Mouse (Mus musculus): ENCODE measurements around the gene Shkbp1. TPM values are rescaled to one million over a fixed set of nuclear protein-coding genes. Genes with fewer than 3 reads are reported as not detected.
A peak's percentile ranks its signal among the peaks of the same experiment; 100 is the strongest.

Gene Shkbp1
- polyA plus RNA-seq, 1 experiment: 18.4 TPM

GRCm38 (mm10) chr7:27397048-27397949 lies 41.5 kb upstream of the Shkbp1 start:
- Histone ChIP-seq H3ac (ENCODE audit: control insufficient read depth, insufficient read length) (no peak overlapping the region), H3K27me3 (ENCODE audit: control insufficient read depth, insufficient read depth, insufficient read length) (peaks cover 31% of the 10 kb centered on the region), H3K4me2 (ENCODE audit: low read depth) (no peak overlapping the region), H3K4me3 (no peak overlapping the region), H3K79me2 (ENCODE audit: control insufficient read depth, insufficient read depth) (no peaks in the 10 kb centered on the region), H3K36me3 (ENCODE audit: control insufficient read depth, insufficient read depth) (no peaks in the 10 kb centered on the region)
- no peak for TF ChIP-seq SRF (IDR thresholded peaks at IDR 0.05; ENCODE audit: control insufficient read depth, insufficient read length, low read depth)
- TF ChIP-seq POLR2AphosphoS2 (IDR thresholded peaks at IDR 0.05; ENCODE audit: insufficient read length, low read depth): no peak
- TF ChIP-seq MYOD1 (IDR thresholded peaks at IDR 0.05; ENCODE audit: control insufficient read depth in 1 of 3, insufficient read length in 2 of 3, low read depth in 2 of 3): no peak
- no peak for TF ChIP-seq E2F4 (IDR thresholded peaks at IDR 0.05; ENCODE audit: insufficient read depth)
- TF ChIP-seq TCF3 (IDR thresholded peaks at IDR 0.05; ENCODE audit: insufficient read length, low read depth): no peak
- no peak for TF ChIP-seq MYOG (IDR thresholded peaks at IDR 0.05; ENCODE audit: control insufficient read depth in 1 of 3, insufficient read depth in 1 of 3, insufficient read length in 2 of 3, low read depth in 2 of 3)
- no peak for TF ChIP-seq REST (IDR thresholded peaks at IDR 0.05; ENCODE audit: insufficient read depth, insufficient read length)
- TF ChIP-seq POLR2A (IDR thresholded peaks at IDR 0.05; ENCODE audit: insufficient read length, low read depth): no peak
- TF ChIP-seq MAX (IDR thresholded peaks at IDR 0.05; ENCODE audit: low read depth): no peak
- TF ChIP-seq CEBPB (IDR thresholded peaks at IDR 0.05; ENCODE audit: insufficient read depth, poor library complexity, severe bottlenecking): no peak
- TF ChIP-seq USF1 (IDR thresholded peaks at IDR 0.05; ENCODE audit: low read depth): no peak

DNA sequence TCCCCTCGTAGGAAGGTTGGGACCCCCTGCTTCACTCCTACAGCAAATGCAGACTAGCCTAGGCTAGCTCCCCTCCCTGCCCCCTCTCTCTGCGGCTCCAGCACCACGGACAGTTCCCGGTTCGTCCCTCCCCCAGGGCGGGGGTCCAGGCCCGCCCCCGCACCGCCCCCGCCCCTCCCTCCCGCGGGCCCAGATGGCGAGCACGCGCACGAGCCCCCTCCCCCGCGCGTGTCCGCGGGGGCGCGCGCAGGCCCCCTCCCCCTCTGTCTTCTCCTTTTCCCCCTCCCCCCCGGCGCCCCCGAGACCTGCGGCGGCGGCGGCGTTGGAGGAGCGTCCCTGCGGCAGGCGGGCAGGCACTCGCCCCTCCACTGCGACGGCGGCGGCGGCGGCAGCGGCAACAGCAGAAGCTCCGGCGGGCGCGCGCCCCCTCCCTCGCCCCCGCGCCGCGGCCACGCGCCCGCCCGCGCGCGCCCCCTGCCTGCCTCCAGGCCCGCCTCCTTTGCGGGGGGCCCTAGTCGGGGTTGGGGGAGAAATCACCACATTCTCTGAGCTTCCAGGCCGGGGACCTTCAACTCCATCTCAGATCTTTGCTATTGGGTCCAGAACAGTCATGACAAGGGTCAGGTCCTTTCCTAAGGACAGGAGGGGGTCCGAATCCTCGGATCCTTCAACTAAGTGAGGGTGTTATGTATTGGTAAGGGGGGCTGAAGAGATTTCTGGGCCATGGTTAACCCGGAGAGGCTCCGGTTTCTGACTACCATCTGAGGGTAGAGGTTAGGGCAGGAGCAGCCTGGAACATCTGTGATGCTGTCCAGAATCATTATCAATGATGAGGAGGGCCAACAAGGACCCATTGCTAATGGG lies 40.6 kb upstream of the Shkbp1 start:
- no peak overlapping the region for H3K4me2 ChIP-seq (ENCODE audit: low read depth)
- H3ac ChIP-seq (ENCODE audit: control insufficient read depth, insufficient read length): no peak overlapping the region
- no peaks in the 10 kb centered on the region for H3K36me3 ChIP-seq (ENCODE audit: control insufficient read depth, insufficient read depth)
- H3K4me3 ChIP-seq: no peak overlapping the region
- peak; percentile 93 for TF ChIP-seq REST (IDR thresholded peaks at IDR 0.05; ENCODE audit: insufficient read depth, insufficient read length)
- no peak for TF ChIP-seq TCF3 (IDR thresholded peaks at IDR 0.05; ENCODE audit: insufficient read length, low read depth)
- TF ChIP-seq USF1 (IDR thresholded peaks at IDR 0.05; ENCODE audit: low read depth): no peak
- peaks cover 35% of the 10 kb centered on the region for H3K27me3 ChIP-seq (ENCODE audit: control insufficient read depth, insufficient read depth, insufficient read length)
- no peaks in the 10 kb centered on the region for H3K79me2 ChIP-seq (ENCODE audit: control insufficient read depth, insufficient read depth)

- Histone ChIP-seq H3K27me3 (ENCODE audit: control insufficient read depth, insufficient read depth, insufficient read length) (peaks cover 42% of the 10 kb centered on the region), H3K4me2 (ENCODE audit: low read depth) (no peak overlapping the region), H3K36me3 (ENCODE audit: control insufficient read depth, insufficient read depth) (no peaks in the 10 kb centered on the region), H3K4me3 (no peak overlapping the region), H3K79me2 (ENCODE audit: control insufficient read depth, insufficient read depth) (no peaks in the 10 kb centered on the region), H3ac (ENCODE audit: control insufficient read depth, insufficient read length) (no peak overlapping the region)
- TF ChIP-seq MYOD1 (IDR thresholded peaks at IDR 0.05; ENCODE audit: control insufficient read depth in 1 of 3, insufficient read length in 2 of 3, low read depth in 2 of 3): no peak
- TF ChIP-seq MYOG (IDR thresholded peaks at IDR 0.05; ENCODE audit: control insufficient read depth in 1 of 3, insufficient read depth in 1 of 3, insufficient read length in 2 of 3, low read depth in 2 of 3): no peak
- TF ChIP-seq USF1 (IDR thresholded peaks at IDR 0.05; ENCODE audit: low read depth): no peak
- TF ChIP-seq CEBPB (IDR thresholded peaks at IDR 0.05; ENCODE audit: insufficient read depth, poor library complexity, severe bottlenecking): no peak
- TF ChIP-seq MAX (IDR thresholded peaks at IDR 0.05; ENCODE audit: low read depth): no peak
- TF ChIP-seq TCF12 (IDR thresholded peaks at IDR 0.05; ENCODE audit: insufficient read depth, poor library complexity, severe bottlenecking): no peak
- TF ChIP-seq SRF (IDR thresholded peaks at IDR 0.05; ENCODE audit: control insufficient read depth, insufficient read length, low read depth): no peak
- no peak for TF ChIP-seq POLR2A (IDR thresholded peaks at IDR 0.05; ENCODE audit: insufficient read length, low read depth)
- no peak for TF ChIP-seq E2F4 (IDR thresholded peaks at IDR 0.05; ENCODE audit: insufficient read depth)
- no peak for TF ChIP-seq TCF3 (IDR thresholded peaks at IDR 0.05; ENCODE audit: insufficient read length, low read depth)
- TF ChIP-seq REST (IDR thresholded peaks at IDR 0.05; ENCODE audit: insufficient read depth, insufficient read length): no peak
- no peak for TF ChIP-seq POLR2AphosphoS2 (IDR thresholded peaks at IDR 0.05; ENCODE audit: insufficient read length, low read depth)
Observed at GRCm38 (mm10) chr7:27395521-27396183, 39.8 kb upstream of the Shkbp1 start.

DNA sequence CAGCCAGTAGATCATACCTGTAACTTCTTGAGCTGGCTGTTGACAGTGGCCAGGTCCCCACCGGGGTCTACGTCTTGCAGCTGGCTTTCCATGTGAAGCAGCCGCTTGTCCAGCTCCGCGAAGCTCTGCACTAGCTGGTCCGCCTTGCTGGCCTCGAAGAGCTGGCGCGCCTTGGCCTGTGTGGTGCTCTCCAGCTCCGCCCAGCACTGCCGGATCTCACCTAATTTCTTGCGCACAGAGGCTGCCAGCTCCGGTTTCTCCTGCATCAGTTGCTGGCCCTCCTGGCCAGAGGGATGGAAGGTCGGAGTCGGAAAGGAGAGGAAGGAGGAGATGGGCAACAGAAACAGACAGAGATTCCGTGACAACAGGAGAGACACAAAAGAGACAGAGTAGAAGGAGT lies 35.6 kb upstream of the Shkbp1 start:
- no peaks in the 10 kb centered on the region for H3K36me3 ChIP-seq (ENCODE audit: control insufficient read depth, insufficient read depth)
- peaks cover 28% of the 10 kb centered on the region for H3K27me3 ChIP-seq (ENCODE audit: control insufficient read depth, insufficient read depth, insufficient read length)
- H3K4me2 ChIP-seq (ENCODE audit: low read depth): no peak overlapping the region
- no peaks in the 10 kb centered on the region for H3K79me2 ChIP-seq (ENCODE audit: control insufficient read depth, insufficient read depth)
- no peak overlapping the region for H3ac ChIP-seq (ENCODE audit: control insufficient read depth, insufficient read length)
- TF ChIP-seq REST (IDR thresholded peaks at IDR 0.05; ENCODE audit: insufficient read depth, insufficient read length) (no peak), USF1 (IDR thresholded peaks at IDR 0.05; ENCODE audit: low read depth) (no peak), SRF (IDR thresholded peaks at IDR 0.05; ENCODE audit: control insufficient read depth, insufficient read length, low read depth) (no peak), POLR2AphosphoS2 (IDR thresholded peaks at IDR 0.05; ENCODE audit: insufficient read length, low read depth) (no peak)
- H3K4me3 ChIP-seq: no peak overlapping the region
